Mouse (Mus musculus) c-Kit-positive CD71-negative TER-119-negative erythroid progenitor cells, embryonic 14.5 days (primary cell): ENCODE results near the gene Ddx27.
"Not testable (repeated sequence)": the region's sequence is repeated elsewhere in the genome, so short reads cannot be mapped to it uniquely, and the experiment has no call there.

Experiments used
- DNase-seq: peaks from one replicate; pipeline ENCODE4 v3.0.0-alpha.2; 2013; ENCODE audit warnings: low read depth

The Ddx27 gene

GRCm38 (mm10) chr2:167014702-167015381, at the start of gene Ddx27:
Gene Ddx27 (plus strand): TSS chr2:167015193.
- DNase-seq = peak; percentile 92

GRCm38 (mm10) chr2:166973153-166973552, 41.8 kb upstream of the Ddx27 start:
- DNase-seq = no peak

GRCm38 (mm10) chr2:166974177-166974872, 40.7 kb upstream of the Ddx27 start:
- no peak for DNase-seq

- no peak for DNase-seq
These were observed 38.6 kb upstream of the Ddx27 start for GRCm38 (mm10) chr2:166976356-166976755.

- DNase-seq = no peak
These were observed 37.5 kb upstream of the Ddx27 start for GRCm38 (mm10) chr2:166977490-166977889.

GRCm38 (mm10) chr2:166980161-166980560, 34.8 kb upstream of the Ddx27 start:
- no peak for DNase-seq

GRCm38 (mm10) chr2:166983351-166983894, 31.6 kb upstream of the Ddx27 start:
- DNase-seq = no peak

- no peak for DNase-seq
These were observed 24.1 kb upstream of the Ddx27 start for GRCm38 (mm10) chr2:166990861-166991260.

- DNase-seq = no peak
These were observed 23.0 kb upstream of the Ddx27 start for GRCm38 (mm10) chr2:166991945-166992344.

- DNase-seq = no peak
These were observed 19.8 kb upstream of the Ddx27 start for GRCm38 (mm10) chr2:166995021-166995795.

GRCm38 (mm10) chr2:166995796-166996532, 19.0 kb upstream of the Ddx27 start, which contains the start of gene Stau1:
Gene Stau1 (minus strand): TSS chr2:166996299.
- peak; percentile 94 for DNase-seq

- no peak for DNase-seq
These were observed 18.5 kb upstream of the Ddx27 start for GRCm38 (mm10) chr2:166996533-166996894.

GRCm38 (mm10) chr2:167001486-167001885, 13.5 kb upstream of the Ddx27 start:
- no peak for DNase-seq

- peak; percentile 84 for DNase-seq
These were observed 10.7 kb upstream of the Ddx27 start for GRCm38 (mm10) chr2:167004099-167004854.

- DNase-seq = no peak
These were observed 8.6 kb upstream of the Ddx27 start for GRCm38 (mm10) chr2:167006355-167006754.

GRCm38 (mm10) chr2:167007001-167007491, 7.9 kb upstream of the Ddx27 start:
- no peak for DNase-seq

- DNase-seq = not testable (repeated sequence)
These were observed 7.4 kb upstream of the Ddx27 start for GRCm38 (mm10) chr2:167007565-167007964.

GRCm38 (mm10) chr2:167009483-167009882, 5.5 kb upstream of the Ddx27 start:
- no peak for DNase-seq

GRCm38 (mm10) chr2:167010546-167010945, 4.4 kb upstream of the Ddx27 start:
- DNase-seq = no peak

- no peak for DNase-seq
These were observed 357 bp downstream of the Ddx27 start for GRCm38 (mm10) chr2:167015382-167015718.

GRCm38 (mm10) chr2:167019396-167019795, 4.4 kb downstream of the Ddx27 start:
- no peak for DNase-seq
